Mouse (Mus musculus) spleen, postnatal 10 days (tissue): ENCODE results near the gene Gm43302.
"Not testable (repeated sequence)": the region's sequence is repeated elsewhere in the genome, so short reads cannot be mapped to it uniquely, and the experiment has no call there.

Experiments
- DNase-seq, 2 experiments: peaks; one replicate each; pipeline ENCODE4 v3.0.0; 2021 to 2022; ENCODE audit warnings: low spot score in 2 of 2

Gene Gm43302

DNA sequence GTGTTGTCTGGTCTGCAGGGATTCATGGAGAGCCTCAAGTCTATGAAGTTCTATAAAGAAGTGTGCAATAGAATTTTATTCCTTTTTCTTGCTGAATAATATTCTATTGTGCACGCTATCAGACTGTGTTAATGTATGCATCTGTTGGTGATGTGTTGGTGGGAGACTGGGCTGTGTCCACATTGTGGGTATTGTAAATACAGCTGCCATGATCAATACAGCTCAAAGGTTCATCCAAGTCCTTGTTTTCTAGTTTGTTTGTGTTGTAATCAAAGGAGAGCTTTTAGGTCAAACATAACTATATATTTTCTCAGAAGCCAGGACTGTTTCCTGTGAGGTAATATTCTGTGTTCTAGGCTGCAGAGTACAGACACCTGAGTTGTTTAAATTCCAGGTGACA lies 94.3 kb downstream of the Gm43302 start:
- not testable (repeated sequence) for DNase-seq

DNA sequence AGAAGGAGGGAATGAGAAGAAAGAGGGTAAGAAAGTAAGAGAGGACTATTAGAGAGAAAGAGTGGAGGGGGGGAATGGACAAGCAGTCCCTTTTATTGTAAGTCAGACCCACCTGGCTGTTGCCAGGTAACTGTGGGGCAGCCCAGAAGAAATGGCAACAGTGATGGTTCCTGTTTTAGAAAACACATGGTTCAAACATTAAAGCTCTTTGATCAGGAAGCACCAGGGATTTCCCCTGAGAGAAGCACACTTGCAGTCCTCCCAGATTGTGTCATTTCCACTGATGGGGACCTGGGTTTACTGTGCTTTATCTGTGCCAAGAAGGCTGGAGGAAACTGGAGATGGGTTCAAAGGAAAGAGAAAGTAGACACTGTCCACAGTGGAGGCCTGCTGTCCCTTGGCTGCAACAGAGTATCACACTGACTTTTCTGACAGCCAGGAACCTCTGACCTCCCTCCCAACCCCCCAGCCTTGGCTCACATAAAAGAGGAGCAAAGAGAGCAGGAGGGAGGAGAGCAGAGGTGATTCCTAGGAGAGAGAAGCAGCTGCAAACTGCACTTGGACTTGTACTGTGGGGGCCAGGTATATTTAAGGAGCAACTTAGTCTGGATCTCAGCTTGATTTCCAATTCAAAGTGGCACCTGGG lies 95.5 kb downstream of the Gm43302 start:
- DNase-seq = not testable (repeated sequence)

DNA sequence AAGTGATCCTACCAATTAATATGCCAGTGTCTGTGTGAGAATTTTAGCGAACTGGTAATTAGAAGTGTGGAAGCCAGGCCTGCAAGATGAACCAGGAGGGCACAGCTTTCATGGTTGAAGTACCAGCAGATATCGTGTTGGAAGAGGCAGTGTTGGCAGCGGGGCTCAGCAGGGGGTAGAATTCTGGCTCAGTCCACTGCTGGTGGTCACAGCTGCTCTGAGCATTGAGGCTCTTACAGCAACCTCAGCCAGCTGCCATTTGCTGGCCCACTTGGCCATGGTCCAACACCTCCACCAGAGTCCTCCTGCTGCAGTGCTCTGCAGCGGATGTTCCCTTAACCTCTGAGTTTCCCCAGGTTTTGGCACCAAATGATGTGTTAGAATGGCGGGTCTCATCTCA lies 97.2 kb downstream of the Gm43302 start:
- not testable (repeated sequence) for DNase-seq

DNA sequence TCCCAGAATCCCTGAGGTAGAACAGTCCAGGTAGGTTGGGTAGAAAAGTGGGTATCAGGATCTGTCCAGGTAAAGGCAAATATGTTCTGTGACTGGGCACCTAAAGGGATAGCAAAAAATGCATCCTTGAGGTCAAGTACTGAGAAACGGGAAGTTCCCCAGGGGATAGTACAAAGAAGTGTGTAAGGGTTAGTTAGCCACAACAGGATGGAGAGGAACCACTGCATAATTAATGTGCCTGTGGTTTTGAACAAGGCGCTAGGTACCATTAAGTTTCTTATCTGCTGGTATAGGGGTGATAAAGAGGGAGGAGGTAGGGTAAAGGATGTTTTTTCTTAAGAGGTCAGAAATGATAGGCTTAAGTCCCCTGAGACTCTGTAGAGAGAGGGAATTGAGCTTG lies 101.0 kb downstream of the Gm43302 start:
- not testable (repeated sequence) for DNase-seq

DNA sequence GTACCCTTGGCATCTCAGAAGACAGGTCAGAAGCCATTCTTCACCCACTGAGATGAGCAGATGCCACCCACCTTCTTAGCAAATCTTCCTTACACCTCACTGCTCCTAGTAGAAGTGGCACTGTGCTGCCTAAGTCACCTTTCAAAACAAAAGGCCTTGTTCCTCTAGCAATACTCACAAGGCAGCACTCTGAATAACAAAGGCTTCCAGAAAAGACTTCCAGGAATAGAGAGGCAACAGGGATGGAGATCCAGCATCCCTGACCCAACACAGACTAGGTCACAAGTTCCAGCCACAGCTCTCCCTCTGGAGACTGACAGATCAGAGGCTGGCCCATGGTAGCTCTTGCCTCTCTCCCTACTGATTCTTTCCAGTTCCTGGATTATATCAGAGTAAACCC lies 112.0 kb downstream of the Gm43302 start:
- DNase-seq = no peak
